Mouse (Mus musculus): ENCODE data around the gene Pipox.

Gene Pipox

DNA sequence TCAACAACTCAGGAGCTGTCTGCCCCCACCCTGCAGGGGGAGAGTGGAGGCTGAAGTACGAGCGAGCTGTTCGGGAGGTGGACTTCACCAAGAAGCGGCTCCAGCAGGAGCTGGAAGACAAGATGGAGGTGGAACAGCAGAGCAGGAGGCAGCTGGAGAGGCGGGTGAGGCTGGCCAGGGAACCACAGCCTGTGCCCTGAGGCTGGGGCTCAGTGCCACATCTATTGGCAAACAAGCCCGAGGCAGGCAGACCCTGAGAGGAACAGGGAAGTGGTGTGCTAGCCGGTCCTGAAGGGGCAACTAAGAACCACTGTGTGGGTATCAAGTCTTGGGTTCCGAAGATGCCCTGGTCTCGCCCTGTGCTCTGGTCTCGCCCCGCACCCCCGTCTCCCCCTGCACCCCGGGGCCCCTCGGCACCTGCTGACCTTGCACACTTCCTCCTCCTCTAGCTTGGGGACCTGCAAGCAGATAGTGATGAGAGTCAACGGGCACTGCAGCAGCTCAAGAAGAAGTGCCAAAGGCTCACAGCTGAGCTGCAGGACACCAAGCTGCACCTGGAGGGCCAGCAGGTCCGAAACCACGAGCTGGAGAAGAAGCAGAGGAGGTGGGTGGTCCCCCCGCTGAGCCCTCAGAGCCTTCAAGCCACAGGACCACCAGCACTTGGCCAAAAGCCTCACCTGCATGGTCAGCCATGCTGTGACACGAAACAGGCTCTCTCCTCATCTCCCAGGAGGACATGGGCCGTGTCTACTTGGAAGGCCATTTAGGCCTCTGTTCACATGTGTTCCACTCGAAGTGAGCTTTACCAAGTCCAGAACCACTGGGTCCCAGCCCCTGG is 50.6 kb downstream of the Pipox start:
- no peak for DNase-seq

DNA sequence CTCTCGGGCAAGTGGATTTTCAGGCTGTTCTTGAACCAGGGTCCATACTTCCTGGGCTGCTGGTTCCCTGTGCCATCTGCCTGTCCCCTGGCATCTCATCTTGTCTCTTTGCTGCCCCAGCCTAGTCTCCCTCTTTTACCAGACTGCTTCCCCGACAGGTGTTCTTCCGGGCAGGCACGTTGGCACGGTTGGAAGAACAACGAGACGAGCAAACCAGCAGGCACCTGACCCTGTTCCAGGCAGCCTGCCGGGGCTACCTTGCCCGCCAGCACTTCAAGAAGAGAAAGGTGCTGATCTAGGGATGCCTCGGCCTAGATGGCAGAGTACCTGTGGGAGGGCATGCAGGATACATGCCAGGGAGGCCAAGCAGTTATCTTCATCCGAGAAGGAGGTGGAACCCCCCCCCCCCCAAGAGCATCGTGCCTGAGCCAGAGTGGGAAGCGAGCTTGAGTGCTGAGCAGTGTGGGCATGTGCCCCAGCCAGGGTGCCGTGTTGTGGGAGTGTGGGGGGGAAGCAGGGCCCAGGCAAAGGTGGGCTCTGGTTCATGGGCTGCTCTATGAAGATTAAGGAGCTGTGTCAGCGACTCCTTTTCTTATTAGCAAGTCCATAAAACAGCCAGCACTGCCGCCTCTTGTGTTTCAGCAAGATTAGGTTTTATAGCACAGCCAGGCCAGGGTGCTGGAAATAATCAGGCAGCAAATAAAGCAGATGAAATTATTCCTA is 53.2 kb downstream of the Pipox start:
- DNase-seq = no peak

DNA sequence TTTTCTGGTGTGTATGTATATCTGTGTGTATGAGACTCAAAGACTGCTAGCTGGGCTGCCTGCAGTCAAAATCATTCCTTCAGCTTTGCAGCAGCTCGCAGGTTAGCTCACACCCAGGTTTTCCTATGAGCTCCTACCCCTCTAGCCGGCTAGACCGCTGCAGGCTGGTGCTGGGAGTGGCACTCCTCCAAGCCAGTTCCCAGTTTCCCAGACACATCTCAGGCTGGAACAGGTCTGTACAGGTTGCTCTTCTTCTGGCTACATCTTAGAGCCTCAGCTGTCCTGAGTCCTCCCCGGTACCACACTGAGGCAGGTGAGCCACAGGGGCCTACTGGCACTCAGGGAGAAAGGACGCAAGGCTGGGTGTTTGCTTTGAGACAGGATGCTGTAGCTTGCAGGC is 56.0 kb downstream of the Pipox start:
- DNase-seq = no peak

DNA sequence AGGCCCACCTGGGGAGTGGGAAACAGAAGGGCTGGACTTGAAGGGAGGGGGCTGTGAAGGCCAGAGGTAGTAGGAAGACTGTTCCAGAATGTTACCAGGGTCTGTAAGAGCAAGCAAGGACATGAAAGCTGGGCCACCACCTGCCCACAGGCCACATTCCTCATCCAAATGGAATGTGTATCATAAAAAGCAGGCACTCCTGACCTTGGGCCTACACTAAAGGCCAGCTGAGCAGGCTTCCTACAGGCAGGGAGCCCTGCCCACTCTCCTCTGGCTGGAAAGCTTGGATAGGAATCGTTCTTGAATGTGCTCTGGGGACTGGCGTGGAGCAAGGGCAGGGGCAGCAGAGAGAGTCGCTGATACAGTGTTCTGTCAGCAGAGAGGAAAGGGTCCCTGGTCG is 57.1 kb downstream of the Pipox start:
- DNase-seq = no peak

DNA sequence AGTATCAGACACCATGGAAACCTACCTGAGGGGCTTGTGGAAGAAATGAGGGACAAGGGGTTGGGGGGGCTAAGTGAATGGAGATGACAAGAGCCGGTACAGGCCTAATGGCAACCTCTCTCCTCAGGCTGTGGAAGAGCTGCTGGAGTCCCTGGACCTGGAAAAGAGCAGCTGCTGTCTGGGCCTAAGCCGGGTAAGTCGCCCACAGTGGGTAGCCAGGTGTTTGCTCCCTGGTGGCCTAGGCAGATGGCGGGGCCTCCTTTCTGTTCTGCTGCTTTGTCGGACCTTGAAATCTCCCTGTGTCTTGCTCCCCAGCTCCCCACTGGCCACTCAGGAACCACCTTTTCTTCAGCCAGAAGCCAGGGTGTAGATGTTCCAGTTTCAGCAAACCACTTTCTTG is 57.6 kb downstream of the Pipox start:
- DNase-seq = no peak

DNA sequence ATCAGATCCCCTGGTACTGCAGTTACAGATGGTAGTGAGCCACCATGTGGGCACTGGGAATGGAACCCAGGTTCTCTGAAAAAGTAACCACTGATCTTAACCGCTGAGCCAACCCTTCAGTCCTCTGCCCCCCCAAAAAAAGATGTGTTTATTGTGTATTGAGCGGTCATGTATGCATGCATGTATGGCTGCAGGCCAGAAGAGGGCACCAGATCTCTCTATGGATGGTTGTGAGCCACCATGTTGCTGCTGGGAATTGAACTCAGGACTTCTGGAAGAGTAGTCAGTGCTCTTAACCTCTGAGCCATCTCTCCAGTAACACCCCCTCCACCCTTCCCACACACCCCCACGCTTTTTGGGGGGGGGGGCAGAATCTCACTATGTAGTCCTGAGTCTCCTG is 58.8 kb downstream of the Pipox start:
- DNase-seq = no peak

DNA sequence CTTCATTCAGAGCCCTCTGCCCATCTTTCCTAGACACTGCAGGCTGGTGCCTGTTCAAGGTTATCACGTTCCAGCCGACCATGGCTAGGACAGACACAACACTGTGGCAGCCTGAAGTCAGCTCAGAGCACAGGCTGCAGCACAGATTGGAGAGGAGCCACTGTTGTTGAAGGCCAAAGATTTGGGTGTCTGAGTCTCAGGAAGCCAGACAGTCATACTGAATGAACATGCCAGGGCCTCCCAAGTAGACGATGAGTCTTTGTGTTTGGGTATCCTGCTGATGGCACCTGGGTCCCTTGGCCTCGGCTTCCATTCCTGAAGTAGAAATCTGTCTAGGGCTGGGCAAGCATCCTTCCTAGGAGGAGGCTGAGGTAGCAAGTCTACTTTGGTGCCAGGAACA is 61.4 kb downstream of the Pipox start:
- no peak for DNase-seq

DNA sequence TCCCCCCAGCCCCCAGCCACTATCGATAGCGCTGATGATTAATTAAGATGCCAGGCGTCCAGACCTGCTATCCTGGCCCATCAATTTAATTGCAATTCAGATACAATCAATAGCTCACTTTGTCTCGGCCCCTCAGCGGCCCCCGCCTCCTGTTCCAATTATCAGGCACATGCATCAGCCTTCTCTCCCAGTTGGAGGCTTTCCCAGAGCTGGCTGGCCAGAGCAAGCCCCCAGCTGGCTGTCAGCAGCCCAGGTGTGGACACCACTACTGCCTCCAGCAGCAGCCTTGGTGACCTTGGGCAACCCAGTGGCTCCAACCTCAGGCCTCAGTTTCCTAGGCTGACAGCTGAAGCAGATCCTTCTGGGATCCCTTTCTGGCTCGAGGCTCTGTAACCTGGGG is 63.0 kb downstream of the Pipox start:
- DNase-seq = no peak
